Mouse (Mus musculus) right cerebral cortex, adult 18-20 months (tissue): ENCODE measurements around the gene 4932414N04Rik.
A peak's percentile ranks its signal among the peaks of the same experiment; 100 is the strongest.
"Not testable (repeated sequence)": the region's sequence is repeated elsewhere in the genome, so short reads cannot be mapped to it uniquely, and the experiment has no call there.

Experiments
- DNase-seq: peaks from one replicate; pipeline ENCODE4 v3.0.0; 2022; ENCODE audit warnings: mixed read lengths

4932414N04Rik gene

GRCm38 (mm10) chr2:68656186-68656585 is at the start of gene 4932414N04Rik:
Gene 4932414N04Rik, plus strand, starts transcription at chr2:68656486.
- not testable (repeated sequence) for DNase-seq

GRCm38 (mm10) chr2:68732216-68732615 is 75.9 kb downstream of the 4932414N04Rik start:
- DNase-seq: no peak

- no peak for DNase-seq
Measured at GRCm38 (mm10) chr2:68739772-68740739, 83.8 kb downstream of the 4932414N04Rik start.

GRCm38 (mm10) chr2:68744599-68744998 is 88.3 kb downstream of the 4932414N04Rik start:
- no peak for DNase-seq

GRCm38 (mm10) chr2:68756179-68756578 is 99.9 kb downstream of the 4932414N04Rik start:
- DNase-seq: no peak

GRCm38 (mm10) chr2:68756793-68757192 is 100.5 kb downstream of the 4932414N04Rik start:
- DNase-seq: peak; percentile 17

GRCm38 (mm10) chr2:68765371-68765770 is 109.1 kb downstream of the 4932414N04Rik start:
- DNase-seq: no peak

- no peak for DNase-seq
Measured at GRCm38 (mm10) chr2:68767186-68767890, 111.1 kb downstream of the 4932414N04Rik start.

GRCm38 (mm10) chr2:68782268-68783132 is 126.2 kb downstream of the 4932414N04Rik start:
- DNase-seq: no peak

- not testable (repeated sequence) for DNase-seq
Measured at GRCm38 (mm10) chr2:68783664-68784063, 127.4 kb downstream of the 4932414N04Rik start.

GRCm38 (mm10) chr2:68784710-68785427 is 128.6 kb downstream of the 4932414N04Rik start:
- peak; percentile 81 for DNase-seq

GRCm38 (mm10) chr2:68787161-68787675 is 130.9 kb downstream of the 4932414N04Rik start:
- no peak for DNase-seq

GRCm38 (mm10) chr2:68792296-68792695 is 136.0 kb downstream of the 4932414N04Rik start:
- no peak for DNase-seq

- DNase-seq: no peak
Measured at GRCm38 (mm10) chr2:68793472-68793871, 137.2 kb downstream of the 4932414N04Rik start.

GRCm38 (mm10) chr2:68794181-68794580 is 137.9 kb downstream of the 4932414N04Rik start:
- no peak for DNase-seq

GRCm38 (mm10) chr2:68794616-68795015 is 138.3 kb downstream of the 4932414N04Rik start:
- no peak for DNase-seq

- DNase-seq: no peak
Measured at GRCm38 (mm10) chr2:68796011-68796775, 139.9 kb downstream of the 4932414N04Rik start.

- no peak for DNase-seq
Measured at GRCm38 (mm10) chr2:68797106-68797505, 140.8 kb downstream of the 4932414N04Rik start.
